Mouse (Mus musculus): ENCODE data around the gene Glyr1.

DNA sequence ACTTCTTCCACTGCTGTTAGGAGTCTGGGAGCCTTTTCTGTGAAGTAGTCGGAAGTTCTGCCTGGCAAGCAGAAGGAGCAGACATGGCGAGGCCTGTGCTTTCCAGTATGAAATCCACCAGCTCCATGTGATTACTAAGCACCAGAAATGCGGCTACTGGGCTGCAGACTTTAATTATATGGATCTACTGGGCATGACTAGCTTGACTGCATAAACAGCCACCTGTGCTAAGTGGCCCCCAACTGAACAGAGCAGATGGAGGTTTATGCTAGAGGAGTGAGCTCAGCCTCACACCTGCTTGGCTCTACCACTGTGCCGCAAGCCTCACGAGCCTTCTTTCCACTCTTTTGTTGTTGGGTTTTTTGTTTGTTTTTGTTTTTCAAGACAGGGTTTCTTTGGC lies 75.1 kb downstream of the Glyr1 start:
- TF ChIP-seq CTCF (IDR thresholded peaks at IDR 0.05; ENCODE audit: extremely low read depth, insufficient read length, insufficient replicate concordance, low read depth, low read length), result no peak
- no peak for TF ChIP-seq POLR2A (IDR thresholded peaks at IDR 0.05; ENCODE audit: low read depth, low read length)
